Mouse (Mus musculus) T-helper 1 cell (primary cell): ENCODE results near the gene Rabgap1l.

ENCODE experiments used
- in situ Hi-C: fragments of 300-600 bp; cut with MboI, MseI; formaldehyde crosslinking; loops from one replicate; pipeline ENCODE4 v1.15.1; 2025; ENCODE audit warnings: high pct_unique_total_duplicates

Gene Rabgap1l

GRCm38 (mm10) chr1:160247473-160247872, 545.5 kb downstream of the Rabgap1l start:
- in situ Hi-C loops, result no loop called here

- in situ Hi-C loops, result no loop called here
These were observed 546.2 kb downstream of the Rabgap1l start for GRCm38 (mm10) chr1:160246844-160247243.

DNA sequence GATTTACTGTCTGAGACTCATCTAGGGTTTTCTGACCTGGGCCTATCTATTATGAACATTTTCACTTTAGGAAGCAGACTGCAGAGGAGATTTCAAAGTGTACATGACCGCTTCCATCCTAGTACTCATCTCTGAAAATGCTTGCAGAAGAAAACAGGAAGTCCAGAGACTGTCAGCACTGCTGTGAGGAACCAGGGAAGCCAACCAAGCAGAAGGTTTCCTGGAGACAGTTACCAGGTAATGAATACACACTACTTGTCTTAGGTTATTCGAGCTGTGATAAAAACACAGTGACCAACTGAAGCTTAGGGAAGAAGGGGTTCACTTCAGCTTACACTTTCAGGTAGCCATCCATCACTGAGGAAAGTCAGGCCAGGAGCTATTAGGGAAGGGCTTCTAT, 547.1 kb downstream of the Rabgap1l start:
- in situ Hi-C loops, result no loop called here

DNA sequence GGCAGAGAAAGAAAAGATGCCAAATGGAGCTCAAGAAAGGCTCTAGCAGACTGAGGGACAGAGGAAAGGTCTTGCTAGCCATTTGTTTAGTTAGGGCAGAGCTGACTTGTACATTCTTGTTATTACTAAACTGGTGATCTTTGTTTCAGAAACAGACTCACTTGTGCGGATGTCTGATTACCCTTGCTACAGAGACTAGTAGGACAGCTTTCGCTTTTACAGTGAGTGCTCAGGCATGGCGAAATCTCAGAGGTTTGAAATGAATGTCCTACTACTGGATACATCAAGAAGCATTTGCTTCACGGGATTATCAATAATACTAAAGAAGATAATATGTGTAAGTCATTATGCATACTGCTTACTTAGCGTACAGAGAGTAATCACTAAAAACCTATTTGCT, 548.3 kb downstream of the Rabgap1l start:
- in situ Hi-C loops, result no loop called here

- in situ Hi-C loops, result no loop called here
These were observed 552.9 kb downstream of the Rabgap1l start for GRCm38 (mm10) chr1:160240091-160240490.

DNA sequence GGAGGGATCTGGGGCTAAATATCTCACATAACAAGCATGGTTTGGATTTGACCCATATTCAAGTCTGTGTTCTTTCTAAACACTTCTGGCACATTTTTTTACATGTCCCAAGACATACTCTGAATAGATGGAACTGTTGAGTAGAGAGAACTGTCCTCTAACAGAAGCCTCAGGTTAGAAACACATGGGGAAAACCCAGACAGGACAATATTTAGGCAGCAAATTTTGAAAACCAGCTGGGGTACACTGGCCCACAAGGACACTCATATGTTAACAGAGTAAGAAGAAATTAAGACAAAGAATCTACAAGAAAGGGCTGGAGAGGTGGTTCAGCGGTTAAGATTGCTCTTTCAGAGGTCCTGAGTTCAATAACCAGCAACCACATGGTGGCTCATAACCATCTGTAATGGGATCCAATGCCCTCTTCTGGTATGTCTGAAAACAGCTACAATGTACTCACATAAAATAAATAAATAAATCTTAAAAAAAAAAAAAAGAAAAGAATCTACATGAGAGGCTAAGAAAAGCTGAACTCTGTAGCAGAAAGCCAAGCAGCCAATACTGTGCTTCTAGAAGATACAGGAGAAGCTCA, 554.1 kb downstream of the Rabgap1l start:
- in situ Hi-C loops, result loop anchor here (10.0 kb wide), 1 partner anchor 136 kb away; no protein-coding TSS in a partner anchor

- in situ Hi-C loops, result loop anchor here (10.0 kb wide), 1 partner anchor 137 kb away; no protein-coding TSS in a partner anchor
These were observed 555.0 kb downstream of the Rabgap1l start for GRCm38 (mm10) chr1:160237981-160238380.

DNA sequence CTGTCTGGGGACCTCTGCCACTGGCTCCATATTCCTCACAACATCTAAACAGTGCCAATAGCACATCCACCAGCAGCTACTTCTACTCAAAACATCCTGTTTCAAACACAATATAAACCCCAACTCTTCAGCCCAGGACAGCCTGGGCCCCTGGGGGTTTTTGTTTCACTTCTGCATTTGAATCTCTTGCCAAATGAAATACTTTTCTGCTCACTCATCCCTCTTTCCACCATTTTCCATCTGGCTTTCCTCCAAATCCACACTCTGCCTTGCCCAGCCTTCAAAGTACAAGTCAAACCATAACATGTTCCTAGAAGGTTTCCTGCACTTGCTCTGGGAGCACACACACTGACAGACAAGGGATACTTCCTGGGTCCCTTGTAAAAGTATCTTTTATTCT, 559.1 kb downstream of the Rabgap1l start:
- in situ Hi-C loops, result loop anchor here (10.0 kb wide), 1 partner anchor 141 kb away; no protein-coding TSS in a partner anchor

DNA sequence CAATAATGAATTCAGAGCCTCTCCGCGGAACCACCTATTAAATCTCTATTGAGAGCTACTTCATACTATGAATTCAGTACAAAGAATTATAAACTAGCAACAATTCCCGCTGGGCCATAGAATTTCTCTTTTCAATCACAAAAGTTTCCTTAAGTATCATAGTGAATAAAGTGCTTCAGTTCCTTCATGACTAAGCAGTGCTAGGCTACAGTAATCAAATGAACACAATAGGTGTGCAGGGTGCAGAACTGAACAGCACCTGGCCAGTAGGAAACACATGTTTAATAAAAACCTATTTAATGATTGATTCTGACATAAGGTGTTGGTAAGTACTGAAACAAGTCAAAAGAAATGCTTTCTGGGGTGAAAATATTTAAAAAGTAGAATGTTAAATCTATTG, 560.9 kb downstream of the Rabgap1l start:
- in situ Hi-C loops, result loop anchor here (10.0 kb wide), 1 partner anchor 143 kb away; no protein-coding TSS in a partner anchor

DNA sequence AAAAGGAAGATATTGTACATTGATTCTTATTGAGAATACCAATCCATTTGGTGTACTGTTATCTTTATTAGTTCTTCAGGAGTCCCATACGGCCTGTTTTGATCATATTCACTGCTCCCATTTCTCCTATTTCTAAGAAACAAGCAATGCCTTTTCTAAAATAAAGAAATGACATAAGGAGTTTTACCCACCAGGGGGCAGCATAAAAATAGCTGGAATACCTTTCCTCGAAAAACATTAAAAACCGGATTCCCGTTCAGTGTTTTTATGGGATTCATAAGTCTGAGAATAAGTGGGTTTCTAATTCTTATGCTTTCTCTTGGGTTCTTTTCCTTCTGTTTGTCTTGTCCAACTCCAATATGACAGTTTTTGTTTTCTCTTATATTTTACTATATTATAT, 562.0 kb downstream of the Rabgap1l start:
- in situ Hi-C loops, result loop anchor here (10.0 kb wide), 1 partner anchor 144 kb away; no protein-coding TSS in a partner anchor

DNA sequence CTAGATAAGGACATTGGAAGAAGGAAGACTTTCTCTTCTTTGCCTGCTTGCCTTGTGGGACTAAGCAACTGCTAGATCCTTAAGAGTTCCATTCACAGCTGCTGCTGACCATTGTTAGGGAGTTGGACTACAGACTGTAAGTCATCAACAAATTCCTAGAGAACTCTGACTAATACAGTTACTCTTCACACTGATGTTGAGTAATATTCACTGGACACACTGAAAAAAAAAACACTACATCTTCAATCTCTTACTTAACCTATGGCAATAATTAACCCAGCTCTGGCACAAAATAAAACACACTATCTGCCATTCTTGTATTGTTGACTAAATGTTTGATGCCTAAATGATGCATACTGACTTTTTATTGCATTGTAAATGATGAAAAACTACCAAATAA, 565.2 kb downstream of the Rabgap1l start:
- in situ Hi-C loops, result no loop called here

- in situ Hi-C loops, result no loop called here
These were observed 565.8 kb downstream of the Rabgap1l start for GRCm38 (mm10) chr1:160227196-160227595.

DNA sequence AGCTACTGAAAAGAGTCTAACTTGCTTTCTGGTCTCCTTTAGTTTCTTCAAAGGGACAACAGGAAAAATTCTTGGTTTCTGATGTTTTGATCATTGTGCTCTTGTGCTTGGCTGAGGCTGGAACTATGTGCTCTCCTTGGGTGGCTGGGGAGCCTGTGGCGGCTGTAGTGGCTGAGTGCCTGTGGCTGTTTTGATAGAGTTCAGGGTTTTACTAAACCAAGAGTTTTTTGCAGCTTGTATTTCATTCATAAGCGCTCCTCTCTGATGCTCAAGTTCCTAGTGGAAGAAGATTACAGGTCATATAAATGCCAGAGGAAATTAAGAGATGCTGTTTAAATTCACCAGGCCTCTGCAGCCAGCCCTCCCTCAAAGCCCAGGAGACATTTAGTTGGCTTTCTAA, 568.9 kb downstream of the Rabgap1l start:
- in situ Hi-C loops, result no loop called here

GRCm38 (mm10) chr1:160217898-160218297, 575.1 kb downstream of the Rabgap1l start:
- in situ Hi-C loops, result no loop called here

- in situ Hi-C loops, result no loop called here
These were observed 578.8 kb downstream of the Rabgap1l start for GRCm38 (mm10) chr1:160214171-160214570.

DNA sequence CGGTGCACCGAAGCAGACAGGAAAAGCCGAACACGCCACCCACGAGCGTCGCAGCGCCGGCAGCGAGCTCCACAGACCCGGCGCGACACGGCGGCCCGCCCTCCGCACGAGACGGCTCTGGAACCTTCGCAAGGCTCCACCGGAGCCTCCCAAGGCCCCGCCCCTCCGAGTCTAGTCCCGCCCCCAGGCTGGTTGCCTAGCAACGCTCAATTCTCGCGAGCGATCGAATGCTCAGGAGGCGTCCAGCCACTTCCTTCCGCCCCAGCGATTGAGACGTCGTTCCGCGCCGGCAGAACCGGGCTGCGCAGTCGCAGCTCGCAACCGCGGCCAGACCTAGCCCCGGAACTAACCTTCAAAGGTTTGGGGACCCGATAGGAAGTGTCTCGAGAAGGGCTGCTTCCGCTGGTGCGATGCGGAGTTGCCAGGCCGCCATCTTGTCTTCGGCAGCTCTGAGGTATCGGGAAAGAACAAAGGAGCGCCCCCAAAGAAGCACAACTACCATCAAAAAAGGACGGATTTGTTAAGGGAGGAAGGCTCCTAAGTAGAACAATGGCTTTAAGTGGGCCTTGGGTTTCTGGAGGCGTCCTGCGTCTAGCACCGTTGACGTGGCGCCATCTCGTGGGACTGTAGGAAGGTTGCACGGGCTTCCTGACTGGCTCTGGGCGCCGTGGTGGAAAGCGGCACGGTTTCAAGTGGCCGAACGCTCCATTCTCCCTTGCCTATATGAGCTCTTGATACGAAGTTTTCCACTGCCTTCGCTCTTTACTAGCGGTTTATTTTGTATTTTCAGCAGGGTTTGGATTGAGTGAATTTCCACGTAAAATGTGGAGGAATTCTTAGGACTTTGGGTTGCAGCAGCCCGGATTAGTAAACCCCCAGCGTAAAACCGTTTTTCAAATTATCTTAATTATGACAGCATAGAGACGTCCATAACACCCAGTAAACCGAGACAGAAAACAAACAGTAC, 580.0 kb downstream of the Rabgap1l start, which contains the start of gene Cacybp:
Gene Cacybp (minus strand): TSS at position 173 of the 967 bp plus-strand sequence.
- in situ Hi-C loops, result no loop called here

- in situ Hi-C loops, result no loop called here
These were observed 580.8 kb downstream of the Rabgap1l start for GRCm38 (mm10) chr1:160212123-160212691.

DNA sequence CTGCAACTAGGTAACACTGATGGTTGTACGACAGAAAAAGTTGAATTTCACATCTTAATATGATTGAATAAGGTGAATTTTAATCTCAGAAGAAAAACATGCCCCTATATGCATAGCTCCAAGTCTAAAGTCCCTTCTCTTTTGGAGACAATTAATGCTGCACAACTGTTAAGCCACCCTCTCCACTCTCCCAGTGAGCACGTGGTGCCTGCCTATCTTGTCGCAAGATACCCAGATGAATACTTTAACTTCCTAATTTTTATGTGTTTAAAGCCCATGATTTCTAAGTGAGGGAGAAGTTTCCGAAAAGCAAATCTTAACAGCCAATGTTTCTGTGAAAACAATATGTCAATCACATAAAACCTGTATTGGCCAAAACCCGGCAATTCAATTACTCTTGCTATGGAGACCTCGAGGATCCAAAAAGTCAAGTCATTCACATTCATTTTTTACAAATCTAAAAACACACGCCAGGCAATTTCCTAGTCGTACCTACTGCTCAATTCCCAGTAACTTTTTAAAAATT, 581.4 kb downstream of the Rabgap1l start:
- in situ Hi-C loops, result no loop called here

- in situ Hi-C loops, result no loop called here
These were observed 582.4 kb downstream of the Rabgap1l start for GRCm38 (mm10) chr1:160210566-160210965.

- in situ Hi-C loops, result no loop called here
These were observed 583.2 kb downstream of the Rabgap1l start for GRCm38 (mm10) chr1:160209844-160210243.

GRCm38 (mm10) chr1:160205486-160205885, 587.5 kb downstream of the Rabgap1l start:
- in situ Hi-C loops, result no loop called here

GRCm38 (mm10) chr1:160195337-160195663, 597.7 kb downstream of the Rabgap1l start:
- in situ Hi-C loops, result loop anchor here (10.0 kb wide), 1 partner anchor 170 kb away; no protein-coding TSS in a partner anchor
